Mouse (Mus musculus) cerebellum, adult 2 months (tissue): ENCODE data around the gene Vps26a.

Experiments
- CTCF ChIP-seq: fragments of 200-500 bp; IDR thresholded peaks from 2 replicates; pipeline ENCODE4 v1.5.1; 2011; ENCODE audit warnings: low read depth, mild to moderate bottlenecking, control low read depth, low read length, moderate library complexity, borderline replicate concordance; ENCODE audit not compliant: insufficient read depth
- POLR2A ChIP-seq: fragments of 200-500 bp; IDR thresholded peaks from 2 replicates; pipeline ENCODE4 v1.6.1; 2011; ENCODE audit warnings: low read length, control low read depth, borderline replicate concordance; ENCODE audit not compliant: insufficient read depth

DNA sequence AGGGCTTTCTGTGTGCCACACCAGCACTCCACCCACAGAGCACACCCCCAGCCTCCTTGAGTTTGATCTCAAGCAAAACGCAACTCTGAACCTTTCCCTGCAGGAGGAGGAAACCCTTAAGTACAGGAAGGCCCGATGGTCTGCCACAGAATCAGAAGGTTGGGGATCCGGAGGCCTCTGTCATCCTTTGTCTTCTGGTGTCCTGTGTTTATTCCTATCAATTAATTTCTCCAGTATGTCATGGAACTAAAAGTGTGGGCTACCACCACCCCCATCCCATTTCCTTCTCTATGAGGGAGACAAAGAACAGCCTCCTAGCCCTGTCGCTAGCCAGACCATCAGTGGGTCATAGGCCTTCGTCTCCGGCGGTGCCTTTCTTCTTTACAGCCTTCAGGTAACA, 47.9 kb upstream of the Vps26a start:
- no peak for TF ChIP-seq CTCF
- TF ChIP-seq POLR2A = no peak
